Mouse (Mus musculus): ENCODE measurements at regions not wholly inside any gene's neighbourhood (a gene's known extent, or its start where the extent isn't known, plus 50 kb on each side); places are given as distances from the start of the nearest gene placed in this dataset.

GRCm38 (mm10) chr13:28811081-28811439 is 142.5 kb downstream of the Sox4 start:
- Histone ChIP-seq H3K27me3 (ENCODE audit: control insufficient read depth in 1 of 2, insufficient read depth in 2 of 2, low read length in 2 of 2) (no peaks in the 10 kb centered on the region), H3K36me3 (ENCODE audit: control insufficient read depth in 1 of 2, insufficient read depth in 2 of 2, low read length in 2 of 2) (no peaks in the 10 kb centered on the region), H3K4me3 (ENCODE audit: control insufficient read depth in 1 of 2, insufficient read depth in 1 of 2, low read depth in 2 of 2, low read length in 2 of 2) (no peak overlapping the region), H3K79me2 (ENCODE audit: control insufficient read depth, insufficient read depth, low read length, poor library complexity) (no peaks in the 10 kb centered on the region), H3K9ac (ENCODE audit: control insufficient read depth, low read depth, low read length, poor library complexity, severe bottlenecking) (no peak overlapping the region), H3K4me1 (ENCODE audit: control insufficient read depth in 1 of 2, insufficient read depth in 2 of 2, low read length in 2 of 2) (no peaks in the 10 kb centered on the region), H3K27ac (ENCODE audit: control insufficient read depth, low read depth, low read length) (no peak overlapping the region), H3K9me3 (replicated peaks; ENCODE audit: insufficient read depth, low read length) (no peaks in the 10 kb centered on the region)
- DNase-seq (ENCODE audit: low read depth, low spot score): no peak
- no peak for TF ChIP-seq RCOR1 (IDR thresholded peaks at IDR 0.05; ENCODE audit: low read depth, low read length)
- TF ChIP-seq POLR2AphosphoS2 (IDR thresholded peaks at IDR 0.05; ENCODE audit: low read length): no peak
- TF ChIP-seq MAZ (IDR thresholded peaks at IDR 0.05; ENCODE audit: low read depth, low read length): no peak
- no peak for TF ChIP-seq USF1 (IDR thresholded peaks at IDR 0.05; ENCODE audit: low read depth, low read length)
- no peak for TF ChIP-seq POLR2AphosphoS5 (IDR thresholded peaks at IDR 0.05; ENCODE audit: borderline replicate concordance, low read depth, low read length)
- TF ChIP-seq CHD1 (IDR thresholded peaks at IDR 0.05; ENCODE audit: low read depth, low read length): no peak
- no peak for TF ChIP-seq TAL1 (IDR thresholded peaks at IDR 0.05; ENCODE audit: low read length)
- TF ChIP-seq SIN3A (IDR thresholded peaks at IDR 0.05; ENCODE audit: low read length): no peak
- no peak for TF ChIP-seq ETS1 (IDR thresholded peaks at IDR 0.05; ENCODE audit: low read depth, low read length)
- no peak for TF ChIP-seq MYC (IDR thresholded peaks at IDR 0.05; ENCODE audit: low read depth, low read length)
- no peak for TF ChIP-seq NELFE (IDR thresholded peaks at IDR 0.05; ENCODE audit: low read depth, low read length)
- TF ChIP-seq ZMIZ1 (IDR thresholded peaks at IDR 0.05; ENCODE audit: low read depth, low read length): no peak
- TF ChIP-seq TCF12 (IDR thresholded peaks at IDR 0.05; ENCODE audit: low read depth, low read length): no peak
- TF ChIP-seq GATA1 (IDR thresholded peaks at IDR 0.05; ENCODE audit: low read depth, low read length): no peak
- no peak for TF ChIP-seq CTCF (IDR thresholded peaks at IDR 0.05 in 2 of 3, conservative IDR thresholded peaks at IDR 0.05 in 1 of 3; ENCODE audit: control insufficient read depth in 1 of 3, insufficient read depth in 1 of 3, low read depth in 2 of 3, low read length in 3 of 3, poor library complexity in 1 of 3, severe bottlenecking in 1 of 3)
- TF ChIP-seq ZNF384 (IDR thresholded peaks at IDR 0.05; ENCODE audit: low read depth, low read length): no peak
- no peak for TF ChIP-seq SMC3 (IDR thresholded peaks at IDR 0.05; ENCODE audit: low read depth, low read length)
- no peak for TF ChIP-seq MXI1 (IDR thresholded peaks at IDR 0.05; ENCODE audit: low read depth, low read length)
- no peak for TF ChIP-seq KAT2A (conservative IDR thresholded peaks at IDR 0.05; ENCODE audit: low read depth, low read length)

- H3K79me2 ChIP-seq (ENCODE audit: control insufficient read depth, insufficient read depth, low read length, poor library complexity): no peaks in the 10 kb centered on the region
- no peak for DNase-seq (ENCODE audit: low read depth, low spot score)
- H3K9me3 ChIP-seq (replicated peaks; ENCODE audit: insufficient read depth, low read length): no peaks in the 10 kb centered on the region
- H3K4me3 ChIP-seq (ENCODE audit: control insufficient read depth in 1 of 2, insufficient read depth in 1 of 2, low read depth in 2 of 2, low read length in 2 of 2): no peak overlapping the region
- H3K27ac ChIP-seq (ENCODE audit: control insufficient read depth, low read depth, low read length): no peak overlapping the region
- H3K4me1 ChIP-seq (ENCODE audit: control insufficient read depth in 1 of 2, insufficient read depth in 2 of 2, low read length in 2 of 2): no peaks in the 10 kb centered on the region
- H3K9ac ChIP-seq (ENCODE audit: control insufficient read depth, low read depth, low read length, poor library complexity, severe bottlenecking): no peak overlapping the region
- H3K36me3 ChIP-seq (ENCODE audit: control insufficient read depth in 1 of 2, insufficient read depth in 2 of 2, low read length in 2 of 2): no peaks in the 10 kb centered on the region
- TF ChIP-seq MAFK (IDR thresholded peaks at IDR 0.05; ENCODE audit: borderline replicate concordance, low read depth, low read length): no peak
- TF ChIP-seq NELFE (IDR thresholded peaks at IDR 0.05; ENCODE audit: low read depth, low read length): no peak
- TF ChIP-seq HCFC1 (IDR thresholded peaks at IDR 0.05; ENCODE audit: low read depth, low read length): no peak
- TF ChIP-seq SMC3 (IDR thresholded peaks at IDR 0.05; ENCODE audit: low read depth, low read length): no peak
- no peaks in the 10 kb centered on the region for H3K27me3 ChIP-seq (ENCODE audit: control insufficient read depth in 1 of 2, insufficient read depth in 2 of 2, low read length in 2 of 2)
Measured at GRCm38 (mm10) chr13:28810326-28811080, 143.0 kb downstream of the Sox4 start.

All from MEL (cell line).